Mouse (Mus musculus) c-Kit-positive CD71-positive TER-119-negative erythroid progenitor cells, embryonic 14.5 days (primary cell): ENCODE measurements around the gene Plcg1.

Experiments
- DNase-seq: peaks from one replicate; pipeline ENCODE4 v3.0.0-alpha.2; 2013; ENCODE audit warnings: low read depth

Gene Plcg1

GRCm38 (mm10) chr2:160770409-160770808 is 39.3 kb downstream of the Plcg1 start:
- DNase-seq: no peak

- no peak for DNase-seq
Measured at GRCm38 (mm10) chr2:160770871-160771270, 39.8 kb downstream of the Plcg1 start.

- DNase-seq: no peak
Measured at GRCm38 (mm10) chr2:160771325-160772276, 40.5 kb downstream of the Plcg1 start.

DNA sequence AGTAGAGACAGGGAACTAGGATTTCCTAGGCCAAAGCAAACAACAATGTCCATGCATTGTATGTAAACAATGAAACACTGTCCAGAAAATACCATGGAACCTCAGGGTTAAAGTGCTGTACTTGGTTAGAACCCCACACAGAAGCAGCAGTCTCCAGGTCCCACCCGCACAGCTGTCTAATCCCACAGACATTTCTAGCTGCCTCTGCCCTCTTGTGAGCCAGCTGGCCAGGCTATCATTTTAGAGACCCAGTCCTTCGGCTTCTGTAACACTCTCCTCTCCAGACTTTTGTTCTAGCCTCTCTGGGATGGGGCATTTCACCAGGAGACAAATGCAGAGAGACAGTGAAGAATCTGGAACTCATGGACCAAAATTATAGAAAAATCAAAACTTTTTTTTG is 46.9 kb downstream of the Plcg1 start:
- no peak for DNase-seq

GRCm38 (mm10) chr2:160780154-160780833 is 49.2 kb downstream of the Plcg1 start:
- DNase-seq: no peak

DNA sequence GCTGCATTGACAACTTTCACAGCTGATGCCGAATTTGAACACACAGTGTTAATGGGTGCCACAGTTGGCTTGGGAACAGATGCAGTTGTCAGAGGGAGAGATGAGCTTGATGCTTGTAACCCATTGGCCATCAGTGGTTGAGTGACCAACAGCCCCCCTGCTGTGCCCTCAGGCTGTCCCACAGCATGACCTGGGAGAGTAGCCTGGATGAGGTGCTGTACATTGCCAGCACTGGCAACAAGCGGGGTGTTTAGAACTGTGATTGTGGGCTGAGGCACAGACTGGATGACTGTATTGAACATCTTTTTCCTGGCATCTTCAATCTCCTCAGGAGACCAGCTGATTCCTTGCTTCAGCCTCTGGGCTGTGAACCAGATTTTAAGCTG is 49.7 kb downstream of the Plcg1 start:
- no peak for DNase-seq

- no peak for DNase-seq
Measured at GRCm38 (mm10) chr2:160786333-160786732, 55.2 kb downstream of the Plcg1 start.

- DNase-seq: no peak
Measured at GRCm38 (mm10) chr2:160789046-160789445, 57.9 kb downstream of the Plcg1 start.

DNA sequence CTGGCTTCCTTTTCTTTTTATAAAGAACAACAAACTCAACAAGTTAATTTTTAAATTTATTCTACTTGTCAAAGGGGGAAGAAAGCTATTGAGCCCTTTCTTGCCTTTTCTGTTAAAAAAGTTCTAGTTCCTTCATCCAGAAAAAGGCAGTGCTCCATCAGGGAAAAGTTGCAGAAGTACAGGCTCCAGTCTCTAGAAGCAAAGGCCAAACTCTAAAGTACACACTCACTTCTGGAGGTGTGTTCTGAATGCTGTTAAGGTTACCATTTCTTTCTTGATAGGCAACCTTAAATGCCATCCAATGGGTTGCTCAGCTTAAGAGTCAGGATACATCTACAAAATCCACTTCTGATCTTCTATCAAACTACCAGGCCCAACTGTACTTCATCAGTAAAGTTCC is 58.6 kb downstream of the Plcg1 start:
- no peak for DNase-seq

- DNase-seq: no peak
Measured at GRCm38 (mm10) chr2:160793117-160793516, 62.0 kb downstream of the Plcg1 start.

DNA sequence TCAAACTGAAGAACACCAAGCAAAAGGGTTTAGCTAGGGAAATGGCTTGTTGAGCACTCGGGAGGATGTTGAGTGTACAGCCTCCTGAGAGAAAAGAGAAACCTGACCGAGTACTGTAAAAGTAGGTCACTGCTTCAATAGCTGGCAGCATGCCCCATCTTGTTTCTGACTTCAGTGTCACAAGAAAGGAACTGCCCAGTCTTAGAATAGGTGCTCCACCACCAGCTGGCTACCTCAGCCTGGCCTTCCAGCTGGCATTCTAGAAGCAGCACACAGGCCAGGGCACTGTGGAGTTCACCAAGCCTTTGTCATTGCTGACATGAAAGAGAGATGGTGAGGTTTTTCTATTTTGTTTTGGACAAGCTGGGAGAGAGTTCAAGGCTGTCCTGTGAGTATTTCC is 65.9 kb downstream of the Plcg1 start:
- DNase-seq: no peak

DNA sequence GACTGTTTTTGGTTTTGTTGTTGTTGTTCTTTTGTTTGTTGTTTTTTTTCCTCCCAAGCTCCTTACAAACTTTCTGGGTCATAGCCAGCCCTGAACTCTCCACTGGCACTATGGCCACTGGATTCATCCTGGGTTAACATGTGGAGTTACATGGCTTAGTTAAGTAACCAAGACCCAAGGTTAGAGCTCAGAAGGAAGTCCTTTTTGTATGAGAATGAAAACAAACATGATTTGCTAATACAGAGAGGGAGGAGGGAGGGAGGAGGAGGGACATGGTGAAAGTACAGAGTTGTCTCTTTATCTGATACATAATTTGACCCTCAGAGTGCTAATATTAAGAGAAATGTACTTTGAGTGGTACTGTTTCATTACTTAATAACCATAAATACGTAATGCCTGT is 67.1 kb downstream of the Plcg1 start:
- DNase-seq: no peak

- no peak for DNase-seq
Measured at GRCm38 (mm10) chr2:160800967-160801366, 69.9 kb downstream of the Plcg1 start.

GRCm38 (mm10) chr2:160802326-160802725 is 71.2 kb downstream of the Plcg1 start:
- no peak for DNase-seq

DNA sequence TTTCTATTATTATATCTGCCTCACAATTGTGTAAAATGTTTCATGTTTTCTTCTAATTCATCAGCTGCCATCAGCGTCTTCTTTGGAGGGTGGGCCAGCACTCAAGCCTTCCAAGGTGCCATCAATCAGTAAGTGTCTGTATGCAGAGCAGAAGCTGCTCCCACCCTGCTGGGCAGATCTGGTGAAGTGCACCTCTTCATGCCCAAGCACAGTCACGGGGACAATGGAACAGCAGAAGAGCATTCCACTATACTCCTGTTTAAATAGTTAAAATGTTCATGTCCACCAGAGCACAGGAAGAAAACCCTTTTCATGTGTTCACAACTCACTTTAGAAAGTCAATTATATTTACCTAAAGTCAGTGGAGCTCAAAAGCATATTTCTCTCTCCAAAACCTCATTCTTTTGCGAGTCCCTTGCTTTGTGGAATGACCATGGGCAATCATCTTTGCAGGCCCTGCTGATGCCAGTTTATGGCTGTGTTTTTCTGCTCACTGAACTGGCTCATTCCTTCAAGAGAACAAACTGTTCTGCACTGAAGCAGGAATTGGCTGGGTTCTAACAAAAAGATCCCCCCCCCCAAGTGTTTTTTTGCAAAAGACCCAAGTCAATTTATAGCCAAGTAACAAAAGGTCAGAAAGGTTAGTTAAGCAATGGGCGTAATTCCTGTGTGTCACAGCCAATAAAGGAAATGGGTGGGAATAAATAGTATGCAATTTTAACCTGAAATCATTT is 73.9 kb downstream of the Plcg1 start:
- DNase-seq: no peak

GRCm38 (mm10) chr2:160806091-160806521 is 75.0 kb downstream of the Plcg1 start:
- no peak for DNase-seq

- no peak for DNase-seq
Measured at GRCm38 (mm10) chr2:160810376-160810775, 79.3 kb downstream of the Plcg1 start.

DNA sequence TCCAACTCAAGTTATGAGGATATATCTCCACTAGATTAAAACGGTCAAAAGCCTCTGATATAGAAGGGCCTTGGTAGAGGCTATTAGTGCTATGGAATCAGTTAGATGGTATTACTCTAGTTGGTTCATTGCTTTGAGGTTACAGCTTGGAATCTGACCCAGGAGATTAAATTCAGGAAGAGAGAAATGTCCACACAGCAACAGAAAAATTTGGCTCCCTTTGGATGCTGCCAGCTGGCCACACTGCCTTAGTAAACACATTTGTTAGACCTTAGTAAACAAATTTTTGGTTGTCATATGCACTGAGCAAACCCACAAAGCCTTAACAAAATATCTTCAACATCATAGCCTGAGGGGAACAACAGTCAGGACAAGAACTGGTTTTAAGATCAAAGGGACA is 79.7 kb downstream of the Plcg1 start:
- DNase-seq: no peak
